Mouse (Mus musculus): ENCODE data around the gene Psmb5. TPM values are rescaled to one million over a fixed set of nuclear protein-coding genes. Genes with fewer than 3 reads are reported as not detected.

The Psmb5 gene
- polyA plus RNA-seq, 1 experiment from 2014 or later: 542 TPM

DNA sequence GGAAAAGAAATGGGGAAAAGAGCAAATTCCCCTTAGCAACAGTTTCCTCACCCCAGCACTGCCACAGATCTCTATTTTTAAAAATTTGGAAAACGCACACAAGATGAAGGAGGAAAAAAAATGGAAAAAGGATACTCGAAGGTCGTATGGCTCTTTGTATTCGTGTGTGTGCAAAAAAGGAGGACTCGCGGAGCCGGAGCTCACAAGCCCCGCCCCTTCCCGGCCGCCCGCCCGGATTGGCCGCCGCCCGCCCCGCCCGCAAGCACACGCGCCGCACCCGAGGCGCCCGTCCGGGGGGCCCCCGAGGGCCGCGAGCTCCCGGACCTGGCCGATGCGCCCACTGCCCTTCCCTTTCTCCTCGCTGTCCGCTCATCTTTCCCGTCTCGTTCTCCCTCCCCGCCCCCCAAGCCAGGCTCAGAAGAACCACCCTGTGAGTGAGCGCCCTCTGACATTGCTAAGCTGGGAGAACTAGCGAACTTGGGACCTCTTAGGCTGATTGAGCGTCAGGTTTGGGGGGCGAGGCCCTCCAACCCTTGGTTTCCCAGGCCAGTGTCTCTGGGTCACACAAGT, 12.0 kb downstream of the Psmb5 start, which contains the start of gene 4931414P19Rik:
4931414P19Rik (minus strand) TSS at position 242 of the 570 bp plus-strand sequence.
- H3K27ac ChIP-seq (ENCODE audit: low read depth, low read length): peak within 1 kb of the TSS; percentile 31; the same call in 1 of the 2 replicates
- 1% methylated on average over 22 of the region's 39 CpGs for WGBS
- H3K4me1 ChIP-seq (ENCODE audit: control insufficient read depth, insufficient read depth, low read length): 0 out of 2 replicates have a peak, but pooled peaks cover 9% of the 10 kb centered on the region
- peak within 1 kb of the TSS; percentile 40 for H3K4me3 ChIP-seq (ENCODE audit: low read depth, low read length)
- peak; percentile 87 for DNase-seq (ENCODE audit: low spot score)
- no peaks in the 10 kb centered on the region for H3K27me3 ChIP-seq (replicated peaks; ENCODE audit: control insufficient read depth, insufficient read depth, low read length)
- no peaks in the 10 kb centered on the region for H3K9me3 ChIP-seq (replicated peaks; ENCODE audit: control insufficient read depth, low read length)
- ATAC-seq: peak; percentile 38
- H3K4me2 ChIP-seq (ENCODE audit: low read length): peak within 1 kb of the TSS; percentile 53
- H3K9ac ChIP-seq (ENCODE audit: low read length): peak within 1 kb of the TSS; percentile 59
- H3K36me3 ChIP-seq (ENCODE audit: control insufficient read depth, insufficient read depth, low read length): no peaks in the 10 kb centered on the region

DNA sequence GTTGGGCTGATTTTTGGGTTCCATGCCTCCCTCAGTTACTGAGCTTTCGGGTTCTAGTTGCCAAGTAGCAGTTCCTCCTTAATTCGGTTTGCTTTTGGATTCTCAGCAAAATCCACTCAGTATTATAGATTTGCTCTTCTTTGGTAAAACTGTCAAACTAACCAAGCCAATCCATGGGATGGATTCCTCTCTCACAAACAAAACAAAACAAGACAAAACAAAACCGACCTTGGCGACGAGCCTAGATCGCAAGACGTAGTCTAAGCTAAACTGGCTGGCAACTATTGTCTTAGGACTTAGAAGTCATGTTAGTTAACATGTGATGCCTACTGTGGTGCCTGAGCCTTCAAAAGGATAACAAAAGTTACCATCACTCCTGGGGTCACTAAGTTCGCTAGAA, 14.1 kb downstream of the Psmb5 start:
- H3K27me3 ChIP-seq (replicated peaks; ENCODE audit: control insufficient read depth, insufficient read depth, low read length): no peaks in the 10 kb centered on the region
- H3K36me3 ChIP-seq (ENCODE audit: control insufficient read depth, insufficient read depth, low read length): no peaks in the 10 kb centered on the region
- ATAC-seq (no peak), DNase-seq (ENCODE audit: low spot score) (no peak)
- no peak overlapping the region; the same call in 1 of the 2 replicates for H3K9ac ChIP-seq (ENCODE audit: low read length)
- H3K4me2 ChIP-seq (ENCODE audit: low read length): peak overlapping the region; percentile 43
- peak overlapping the region; percentile 76; the same call in 1 of the 2 replicates for H3K27ac ChIP-seq (ENCODE audit: low read depth, low read length)
- peak overlapping the region; percentile 51 for H3K4me3 ChIP-seq (ENCODE audit: low read depth, low read length)
- WGBS: 81% methylated on average over 8 of the region's 8 CpGs
- H3K4me1 ChIP-seq (ENCODE audit: control insufficient read depth, insufficient read depth, low read length): 0 out of 2 replicates have a peak, but pooled peaks cover 9% of the 10 kb centered on the region
- H3K9me3 ChIP-seq (replicated peaks; ENCODE audit: control insufficient read depth, low read length): no peaks in the 10 kb centered on the region

DNA sequence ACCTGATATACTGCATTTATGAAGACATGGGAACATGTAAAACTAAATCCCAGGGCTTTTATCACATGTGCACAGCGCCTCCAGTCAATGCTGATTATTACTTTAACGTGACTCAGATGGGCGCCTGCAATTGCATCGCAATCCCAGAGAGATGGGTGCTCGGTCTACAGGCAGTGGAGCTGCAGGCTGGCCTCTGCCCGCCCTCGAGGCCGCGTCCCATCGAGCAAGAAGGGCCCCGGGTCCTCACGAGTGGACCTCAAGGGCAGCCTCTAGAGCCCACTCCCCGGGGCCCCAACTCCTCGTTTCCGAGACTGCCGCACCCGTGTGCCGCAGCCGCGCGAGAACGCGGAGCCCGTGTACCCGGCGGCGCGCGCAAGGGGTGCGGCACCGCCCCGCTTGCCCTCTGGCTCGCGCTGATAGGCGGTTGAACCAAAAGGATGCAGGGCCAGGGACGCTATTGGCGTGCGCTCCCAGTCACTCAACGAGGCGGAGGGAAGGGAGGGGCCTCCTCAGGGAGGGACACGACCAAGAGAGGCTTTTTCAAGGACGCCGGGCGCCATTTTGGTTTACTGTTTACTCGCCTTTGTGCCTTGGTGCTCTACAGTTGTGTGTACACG, 14.7 kb downstream of the Psmb5 start:
- Histone ChIP-seq H3K4me2 (ENCODE audit: low read length) (peak overlapping the region; percentile 43), H3K9me3 (replicated peaks; ENCODE audit: control insufficient read depth, low read length) (no peaks in the 10 kb centered on the region), H3K4me3 (ENCODE audit: low read depth, low read length) (peak overlapping the region; percentile 51), H3K4me1 (ENCODE audit: control insufficient read depth, insufficient read depth, low read length) (0 out of 2 replicates have a peak, but pooled peaks cover 9% of the 10 kb centered on the region), H3K27ac (ENCODE audit: low read depth, low read length) (peak overlapping the region; percentile 92), H3K9ac (ENCODE audit: low read length) (peak overlapping the region; percentile 73), H3K36me3 (ENCODE audit: control insufficient read depth, insufficient read depth, low read length) (no peaks in the 10 kb centered on the region), H3K27me3 (replicated peaks; ENCODE audit: control insufficient read depth, insufficient read depth, low read length) (no peaks in the 10 kb centered on the region)
- WGBS: under 1% methylated on average over 46 of the region's 46 CpGs
- DNase-seq (ENCODE audit: low spot score) (peak; percentile 99), ATAC-seq (peak; percentile 99)

DNA sequence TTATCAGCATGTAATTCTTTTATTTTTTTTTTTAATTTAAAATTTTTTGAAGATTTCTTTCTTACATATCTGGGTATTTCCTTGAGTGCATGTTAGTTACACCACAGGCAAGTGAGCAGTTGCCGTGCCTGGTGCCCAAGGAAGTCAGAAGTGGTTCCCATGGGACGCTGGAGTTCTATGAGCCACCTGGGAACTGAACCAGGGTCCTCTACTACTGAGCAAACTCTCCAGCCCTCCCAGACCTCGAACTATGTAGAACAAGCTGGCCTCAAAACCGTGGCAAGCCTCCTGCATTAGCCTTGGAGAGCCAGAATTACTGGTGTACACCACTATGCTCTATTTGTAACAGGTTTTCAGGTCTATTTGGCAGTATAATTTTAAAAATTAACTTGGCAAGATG, 15.2 kb downstream of the Psmb5 start:
- DNase-seq (ENCODE audit: low spot score): no peak
- 47% methylated on average over 4 of the region's 4 CpGs for WGBS
- Histone ChIP-seq H3K4me2 (ENCODE audit: low read length) (peak overlapping the region; percentile 43), H3K9ac (ENCODE audit: low read length) (peak overlapping the region; percentile 73), H3K9me3 (replicated peaks; ENCODE audit: control insufficient read depth, low read length) (no peaks in the 10 kb centered on the region), H3K27ac (ENCODE audit: low read depth, low read length) (peak overlapping the region; percentile 92; the same call in 1 of the 2 replicates), H3K4me3 (ENCODE audit: low read depth, low read length) (peak overlapping the region; percentile 51), H3K27me3 (replicated peaks; ENCODE audit: control insufficient read depth, insufficient read depth, low read length) (no peaks in the 10 kb centered on the region), H3K36me3 (ENCODE audit: control insufficient read depth, insufficient read depth, low read length) (no peaks in the 10 kb centered on the region), H3K4me1 (ENCODE audit: control insufficient read depth, insufficient read depth, low read length) (0 out of 2 replicates have a peak, but pooled peaks cover 9% of the 10 kb centered on the region)
- ATAC-seq: peak; percentile 18

DNA sequence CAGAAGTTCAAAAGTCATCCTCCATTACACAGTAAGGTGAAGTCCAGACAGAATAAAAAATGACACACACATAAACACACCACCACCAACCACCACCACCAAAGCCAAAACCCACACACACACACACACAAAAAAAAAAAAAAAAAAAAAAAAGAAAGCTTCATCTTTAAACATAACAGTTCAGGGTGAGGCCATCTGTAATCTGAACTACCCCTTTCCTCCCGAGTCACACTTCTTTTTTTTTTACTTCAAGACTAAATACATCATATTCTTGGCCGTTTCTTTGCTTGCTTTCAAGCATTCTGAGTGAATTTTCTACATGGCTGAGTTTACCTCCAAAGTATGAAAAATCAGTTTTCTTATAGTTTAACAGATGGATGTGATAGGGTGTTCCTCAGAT, 16.2 kb downstream of the Psmb5 start:
- 72% methylated on average over 2 of the region's 2 CpGs for WGBS
- Histone ChIP-seq H3K27me3 (replicated peaks; ENCODE audit: control insufficient read depth, insufficient read depth, low read length) (no peaks in the 10 kb centered on the region), H3K4me2 (ENCODE audit: low read length) (no peak overlapping the region), H3K36me3 (ENCODE audit: control insufficient read depth, insufficient read depth, low read length) (no peaks in the 10 kb centered on the region), H3K4me3 (ENCODE audit: low read depth, low read length) (no peak overlapping the region), H3K4me1 (ENCODE audit: control insufficient read depth, insufficient read depth, low read length) (0 out of 2 replicates have a peak, but pooled peaks cover 9% of the 10 kb centered on the region), H3K9me3 (replicated peaks; ENCODE audit: control insufficient read depth, low read length) (no peaks in the 10 kb centered on the region), H3K9ac (ENCODE audit: low read length) (no peak overlapping the region), H3K27ac (ENCODE audit: low read depth, low read length) (no peak overlapping the region)
- DNase-seq (ENCODE audit: low spot score) (no peak), ATAC-seq (no peak)

DNA sequence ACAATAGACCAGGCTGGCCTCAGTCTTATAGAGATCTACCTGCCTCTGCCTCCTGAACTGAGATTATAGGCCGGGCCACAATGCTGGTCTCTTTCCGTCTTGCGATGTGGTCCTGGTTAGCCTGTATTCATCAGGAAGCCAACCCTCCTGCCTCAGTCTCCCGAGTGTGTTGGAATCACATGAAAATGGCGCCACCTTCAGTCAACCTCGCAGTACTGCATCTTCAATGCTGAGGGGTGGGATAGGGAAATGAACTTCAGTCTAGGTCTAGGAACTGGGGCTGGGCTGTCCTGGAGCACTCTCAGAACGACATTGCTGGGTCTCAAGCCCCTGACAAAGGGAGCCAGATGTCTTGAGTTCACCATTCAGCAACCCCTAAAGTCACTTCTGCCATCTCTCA, 20.7 kb downstream of the Psmb5 start:
- H3K27me3 ChIP-seq (replicated peaks; ENCODE audit: control insufficient read depth, insufficient read depth, low read length): no peaks in the 10 kb centered on the region
- H3K4me2 ChIP-seq (ENCODE audit: low read length): no peak overlapping the region
- 84% methylated on average over 7 of the region's 7 CpGs for WGBS
- DNase-seq (ENCODE audit: low spot score) (no peak), ATAC-seq (no peak)
- no peak overlapping the region for H3K27ac ChIP-seq (ENCODE audit: low read depth, low read length)
- H3K9me3 ChIP-seq (replicated peaks; ENCODE audit: control insufficient read depth, low read length): no peaks in the 10 kb centered on the region
- no peak overlapping the region for H3K9ac ChIP-seq (ENCODE audit: low read length)
- H3K36me3 ChIP-seq (ENCODE audit: control insufficient read depth, insufficient read depth, low read length): 0 out of 2 replicates have a peak, but pooled peaks cover 11% of the 10 kb centered on the region
- no peak overlapping the region for H3K4me3 ChIP-seq (ENCODE audit: low read depth, low read length)
- no peaks in the 10 kb centered on the region for H3K4me1 ChIP-seq (ENCODE audit: control insufficient read depth, insufficient read depth, low read length)

DNA sequence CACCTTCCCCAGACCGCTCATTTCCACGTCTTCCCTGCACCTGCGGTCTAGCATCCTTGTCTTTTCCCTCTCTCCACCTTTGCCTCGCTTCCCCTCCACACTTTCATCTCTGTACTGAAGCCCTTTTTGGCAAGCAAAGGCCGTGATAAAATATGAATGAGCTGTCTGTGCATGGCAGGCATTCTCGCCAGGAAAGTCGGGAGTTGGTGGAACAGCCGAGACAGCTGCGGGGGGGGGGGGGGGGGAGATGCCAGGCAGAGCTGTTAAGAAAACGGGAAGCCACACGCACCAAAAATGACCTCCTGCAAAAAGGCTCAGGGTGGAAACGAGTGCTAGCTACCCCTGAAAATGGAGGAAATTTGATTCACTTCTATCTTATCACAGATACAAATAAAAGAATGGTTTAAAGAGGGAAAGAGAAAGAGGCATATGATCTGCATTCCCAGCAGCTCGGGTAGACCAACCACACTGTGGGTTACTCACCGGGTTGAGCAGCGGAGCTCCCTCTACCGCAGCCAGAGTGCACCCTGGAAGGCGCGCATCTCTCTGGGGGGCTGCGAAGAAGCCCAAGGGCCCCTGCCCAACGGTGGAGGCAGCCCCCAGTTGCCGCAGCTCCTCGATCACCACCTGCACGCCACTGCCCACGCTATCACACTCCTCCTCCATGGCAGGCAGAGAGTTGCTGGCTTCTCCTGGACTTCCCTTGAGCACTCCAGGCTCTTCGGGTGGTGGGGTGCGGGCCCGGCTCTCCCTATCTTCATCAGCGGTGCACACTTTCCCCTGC, 23.0 kb downstream of the Psmb5 start:
- no peak for ATAC-seq
- Histone ChIP-seq H3K4me3 (ENCODE audit: low read depth, low read length) (no peak overlapping the region), H3K4me1 (ENCODE audit: control insufficient read depth, insufficient read depth, low read length) (no peaks in the 10 kb centered on the region), H3K27ac (ENCODE audit: low read depth, low read length) (no peak overlapping the region), H3K9ac (ENCODE audit: low read length) (no peak overlapping the region), H3K9me3 (replicated peaks; ENCODE audit: control insufficient read depth, low read length) (no peaks in the 10 kb centered on the region), H3K36me3 (ENCODE audit: control insufficient read depth, insufficient read depth, low read length) (peaks cover 14% of the 10 kb centered on the region; the same call in 1 of the 2 replicates), H3K4me2 (ENCODE audit: low read length) (no peak overlapping the region), H3K27me3 (replicated peaks; ENCODE audit: control insufficient read depth, insufficient read depth, low read length) (no peaks in the 10 kb centered on the region)
- 75% methylated on average over 28 of the region's 28 CpGs for WGBS
- DNase-seq (ENCODE audit: low spot score): peak; percentile 43

DNA sequence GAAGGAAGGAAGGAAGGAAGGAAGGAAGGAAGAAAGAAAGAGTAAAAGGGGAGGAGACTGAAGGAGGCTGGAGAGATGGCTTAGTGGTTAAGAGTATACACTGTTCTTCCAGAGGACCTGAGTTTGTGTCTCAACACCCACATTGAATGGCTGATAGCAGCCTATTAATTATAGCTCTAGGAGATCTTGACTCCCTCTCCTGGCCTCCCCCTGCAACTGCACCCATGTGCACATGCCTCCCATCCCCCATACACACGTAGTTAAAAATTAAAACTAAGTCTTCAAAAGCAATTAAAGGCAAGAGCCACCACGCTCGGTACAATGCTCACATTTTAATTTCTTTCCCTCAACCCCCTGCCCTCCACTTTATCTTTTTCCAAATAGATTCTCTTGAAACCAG, 23.8 kb downstream of the Psmb5 start:
- Histone ChIP-seq H3K27me3 (replicated peaks; ENCODE audit: control insufficient read depth, insufficient read depth, low read length) (no peaks in the 10 kb centered on the region), H3K9me3 (replicated peaks; ENCODE audit: control insufficient read depth, low read length) (no peaks in the 10 kb centered on the region), H3K9ac (ENCODE audit: low read length) (no peak overlapping the region), H3K4me1 (ENCODE audit: control insufficient read depth, insufficient read depth, low read length) (no peaks in the 10 kb centered on the region), H3K36me3 (ENCODE audit: control insufficient read depth, insufficient read depth, low read length) (peaks cover 14% of the 10 kb centered on the region; the same call in 1 of the 2 replicates), H3K4me3 (ENCODE audit: low read depth, low read length) (no peak overlapping the region), H3K27ac (ENCODE audit: low read depth, low read length) (no peak overlapping the region), H3K4me2 (ENCODE audit: low read length) (no peak overlapping the region)
- DNase-seq (ENCODE audit: low spot score) (no peak), ATAC-seq (no peak)
- WGBS: 86% methylated on average over 3 of the region's 3 CpGs
